Mouse (Mus musculus) kidney, adult 9 months (tissue): Measurements from ENCODE around the gene Mtss1l.
A peak's percentile ranks its signal among the peaks of the same experiment; 100 is the strongest.

ENCODE experiments used
- DNase-seq: peaks from one replicate; pipeline ENCODE4 v3.0.0; 2022

Gene Mtss1l

DNA sequence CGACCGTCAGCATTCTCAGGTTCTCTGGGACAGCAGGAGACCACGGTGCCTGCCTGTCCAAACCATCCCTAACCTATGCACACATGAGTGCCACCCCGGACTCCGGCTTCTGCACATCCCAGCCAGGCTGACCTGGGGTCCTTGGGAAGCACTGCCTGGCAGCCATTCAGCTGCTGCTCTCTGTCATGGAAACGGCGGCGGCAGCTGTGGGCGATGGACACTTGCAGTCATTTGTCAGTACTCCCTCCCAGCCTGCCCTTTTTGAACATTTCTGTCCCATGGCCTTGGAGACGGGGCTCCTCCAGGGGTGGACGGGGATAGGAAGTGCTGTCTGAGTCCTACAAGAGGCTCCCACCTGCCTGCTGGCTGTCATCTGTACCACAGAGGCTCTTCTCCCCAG, 12.8 kb upstream of the Mtss1l start:
- DNase-seq: no peak

DNA sequence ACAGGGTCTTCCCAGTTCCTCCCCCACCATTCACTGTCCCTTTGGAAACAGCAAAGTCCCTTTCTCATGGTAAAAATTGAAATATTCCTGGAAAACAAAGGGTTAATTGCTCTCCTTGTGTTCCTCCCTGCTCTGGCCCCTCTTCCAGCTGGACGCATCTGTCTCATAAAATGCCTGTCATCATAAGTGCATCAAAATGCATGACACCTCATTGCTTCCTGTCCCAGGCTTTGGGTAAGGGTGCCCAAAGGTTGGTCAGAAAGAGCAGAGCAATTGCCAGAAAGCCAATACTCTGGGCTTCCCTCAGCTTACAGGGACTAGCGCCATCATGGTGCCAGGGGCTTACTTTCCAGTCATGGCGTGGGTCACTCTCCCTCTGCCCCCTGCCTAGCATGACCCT, 10.7 kb upstream of the Mtss1l start:
- no peak for DNase-seq

DNA sequence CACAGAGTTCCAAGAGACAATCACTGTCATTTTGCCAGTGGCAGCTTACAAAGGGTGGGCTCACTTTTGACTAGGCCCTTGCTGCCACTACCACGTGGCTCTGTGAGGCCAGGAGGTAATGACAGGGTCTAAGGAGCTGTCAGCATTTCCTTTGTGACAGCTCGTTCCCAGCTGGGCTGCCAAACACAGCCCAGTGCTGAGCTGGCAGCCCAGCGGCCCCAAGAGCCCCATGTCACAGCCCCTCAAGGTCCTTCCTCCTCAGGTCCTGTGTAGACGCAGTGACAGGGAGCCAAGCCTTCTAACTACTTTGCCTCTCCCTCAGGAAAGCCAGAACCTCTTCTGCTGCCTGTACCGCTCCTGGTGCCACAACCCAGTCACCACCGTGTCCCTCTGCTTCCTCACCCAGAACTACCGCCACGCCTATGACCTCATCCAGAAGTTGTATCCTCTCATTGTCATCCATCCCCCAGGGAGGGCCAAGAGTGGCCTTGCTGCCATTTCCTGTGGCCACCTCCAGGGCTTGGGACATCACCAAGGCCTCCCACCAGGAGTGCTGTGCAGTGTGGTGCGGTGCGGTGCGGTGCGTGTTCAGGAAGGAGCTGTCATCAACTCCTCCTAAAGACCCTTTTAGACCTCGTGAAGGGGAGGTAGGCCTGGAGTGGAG, 9.9 kb upstream of the Mtss1l start:
- DNase-seq: peak; percentile 66

DNA sequence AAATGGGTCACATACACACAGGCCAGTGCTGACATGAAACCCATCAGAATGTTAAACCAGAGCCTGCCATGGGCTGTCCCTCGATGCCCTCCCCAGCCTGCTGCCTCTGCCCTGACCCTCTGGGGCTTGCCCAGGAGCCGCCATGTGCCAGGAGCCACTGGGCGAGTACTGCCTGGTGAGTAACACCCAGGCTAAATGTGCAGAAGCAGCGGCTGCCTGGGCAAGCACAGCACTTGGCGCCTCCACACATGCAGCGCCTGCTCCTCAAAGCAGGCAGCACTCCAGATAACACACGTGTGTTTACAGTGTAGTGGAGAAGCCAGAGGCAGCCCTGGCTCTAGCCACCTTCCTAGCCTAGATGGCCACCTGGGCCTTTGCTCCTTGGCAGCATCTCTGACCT, 8.2 kb upstream of the Mtss1l start:
- DNase-seq: no peak

DNA sequence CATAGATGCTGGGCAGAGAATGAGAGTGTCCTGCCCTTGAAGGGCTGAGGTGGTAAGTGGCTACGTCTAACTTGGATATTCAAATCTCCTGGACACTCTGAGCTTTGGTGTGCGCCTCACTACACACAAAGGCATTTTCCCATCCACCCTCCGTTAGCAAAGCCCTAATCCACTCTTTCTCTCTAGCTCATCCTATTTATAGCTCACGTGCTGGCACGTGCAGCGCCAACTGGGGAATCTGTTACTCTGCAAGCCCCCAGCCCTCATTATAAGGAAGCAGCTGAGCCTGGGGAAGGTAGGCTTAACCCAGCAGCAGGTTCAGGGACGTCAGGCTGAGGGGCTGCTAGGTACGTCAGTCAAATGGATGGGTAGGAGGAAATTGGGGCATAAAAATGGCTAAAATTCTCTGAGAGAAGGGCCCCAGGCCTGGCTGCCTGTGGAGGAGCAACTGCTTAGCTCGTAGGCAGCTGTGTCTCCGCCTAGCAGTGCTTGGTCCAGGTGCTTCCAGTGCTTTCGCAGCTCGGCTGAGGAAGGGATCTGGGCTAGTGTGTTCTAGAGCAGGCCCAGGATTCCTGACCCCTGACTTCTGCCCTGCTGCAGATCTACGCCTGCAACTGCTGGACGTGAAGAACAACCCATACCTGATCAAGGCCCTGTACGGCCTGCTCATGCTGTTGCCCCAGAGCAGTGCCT, 6.3 kb upstream of the Mtss1l start:
- DNase-seq: no peak

DNA sequence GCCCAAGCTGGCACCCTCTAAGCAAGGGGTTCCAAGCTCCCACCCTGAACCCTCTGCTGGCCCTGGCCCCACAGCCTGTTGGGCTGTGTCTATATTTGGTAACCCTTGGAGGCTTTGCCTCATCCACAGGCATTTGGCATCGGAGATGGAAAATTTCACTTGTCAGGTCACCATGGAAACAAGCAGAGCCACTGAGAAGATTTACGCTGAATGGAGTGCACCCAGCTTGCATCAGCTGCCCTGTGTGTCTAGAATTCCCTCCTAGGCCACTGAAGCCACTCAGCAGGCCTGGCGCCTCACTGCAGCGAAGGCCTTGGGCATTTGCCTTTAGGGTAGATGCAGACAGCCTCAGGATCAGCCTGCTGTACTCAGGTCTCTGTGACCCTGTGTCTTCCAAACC, 5.2 kb upstream of the Mtss1l start:
- peak; percentile 61 for DNase-seq

DNA sequence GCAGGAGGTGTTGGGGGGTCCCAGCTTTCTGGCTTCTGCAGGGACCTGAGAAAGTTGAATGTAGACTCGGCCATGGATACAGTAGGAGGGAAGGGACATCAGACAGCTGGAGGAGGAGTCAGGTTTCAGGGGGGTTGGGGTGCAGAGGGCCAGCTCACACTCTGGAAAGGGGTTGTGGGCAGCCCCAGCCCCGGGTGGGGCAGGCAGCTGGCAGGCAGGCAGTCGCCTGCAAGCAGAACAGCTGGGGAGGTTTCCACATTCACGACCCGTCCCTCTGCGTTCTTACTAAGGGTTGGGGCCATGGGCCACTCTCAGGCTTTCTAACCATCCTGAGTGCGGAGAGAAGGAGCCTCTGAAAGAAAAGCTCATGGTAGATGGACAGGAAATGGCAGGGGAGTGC, 4.1 kb upstream of the Mtss1l start:
- no peak for DNase-seq

DNA sequence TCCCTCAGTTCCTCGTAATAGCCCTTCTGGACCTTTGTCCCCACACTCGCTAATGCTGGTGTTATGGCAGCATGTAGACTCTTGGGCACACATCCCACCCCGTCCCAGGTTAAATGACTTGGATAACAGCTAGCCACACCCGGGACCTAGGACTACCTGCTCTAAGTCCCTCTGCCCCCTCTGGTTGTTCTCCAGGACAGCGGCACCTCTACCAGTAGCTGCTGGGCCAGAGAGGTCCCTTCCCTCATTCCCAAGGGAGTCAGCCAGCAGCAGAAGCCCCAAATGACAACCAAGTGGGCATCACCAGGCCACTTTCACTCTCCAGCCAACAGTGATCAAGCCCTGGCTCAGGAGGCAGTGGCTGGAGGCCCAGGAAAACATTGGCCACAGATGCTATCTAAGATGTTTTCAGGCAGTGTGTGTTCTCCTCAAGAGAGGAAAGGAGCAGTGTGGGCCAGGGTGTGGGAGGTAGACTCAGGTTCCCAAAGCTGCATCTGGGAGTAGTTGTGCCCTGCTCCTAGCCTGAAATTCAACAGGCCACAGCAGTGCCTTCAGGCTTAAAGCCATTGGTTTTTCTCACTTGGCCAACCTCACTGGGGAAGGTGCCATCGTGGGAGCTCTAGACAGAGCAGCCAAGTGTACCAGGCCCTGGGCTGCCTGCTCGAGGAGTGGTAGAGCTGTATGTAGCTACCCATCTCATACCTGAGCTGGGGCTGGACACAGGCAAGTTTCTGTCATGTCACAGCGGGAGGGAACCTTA, 2.9 kb upstream of the Mtss1l start:
- DNase-seq: no peak

DNA sequence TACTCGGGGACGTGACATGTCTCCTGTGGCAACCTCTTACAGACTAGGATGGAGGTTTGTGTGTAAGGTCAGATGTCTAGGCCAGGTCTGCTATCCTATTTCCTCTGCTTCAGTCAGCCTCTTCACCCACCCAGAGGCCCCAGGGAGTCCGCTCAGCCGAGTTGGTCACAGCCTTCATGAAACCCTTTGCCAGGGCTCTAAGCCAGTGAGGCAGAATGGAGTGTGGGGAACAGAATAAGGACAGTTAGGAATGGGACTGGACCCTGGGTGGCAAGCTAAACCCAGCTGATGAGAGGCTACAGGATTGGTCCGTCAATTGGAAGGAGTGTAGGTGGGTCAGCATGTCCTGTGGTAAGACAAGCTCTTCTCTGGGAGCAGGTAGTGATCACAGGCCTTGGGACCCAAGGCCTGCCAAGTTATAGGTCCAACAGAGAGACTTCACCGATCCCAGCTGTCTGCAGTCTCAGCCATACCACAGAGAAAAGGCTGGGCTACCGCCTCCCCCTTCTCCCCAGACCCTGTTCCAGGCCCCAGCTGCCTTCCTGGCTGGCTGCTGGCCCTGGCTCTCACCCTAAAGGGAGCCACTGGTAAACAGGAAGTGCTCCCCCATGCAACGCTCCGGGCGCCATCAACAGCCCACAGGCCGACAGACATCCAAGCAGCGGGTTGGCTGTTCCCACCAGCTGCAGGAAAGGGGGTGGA, 2.2 kb upstream of the Mtss1l start:
- DNase-seq: peak; percentile 58

DNA sequence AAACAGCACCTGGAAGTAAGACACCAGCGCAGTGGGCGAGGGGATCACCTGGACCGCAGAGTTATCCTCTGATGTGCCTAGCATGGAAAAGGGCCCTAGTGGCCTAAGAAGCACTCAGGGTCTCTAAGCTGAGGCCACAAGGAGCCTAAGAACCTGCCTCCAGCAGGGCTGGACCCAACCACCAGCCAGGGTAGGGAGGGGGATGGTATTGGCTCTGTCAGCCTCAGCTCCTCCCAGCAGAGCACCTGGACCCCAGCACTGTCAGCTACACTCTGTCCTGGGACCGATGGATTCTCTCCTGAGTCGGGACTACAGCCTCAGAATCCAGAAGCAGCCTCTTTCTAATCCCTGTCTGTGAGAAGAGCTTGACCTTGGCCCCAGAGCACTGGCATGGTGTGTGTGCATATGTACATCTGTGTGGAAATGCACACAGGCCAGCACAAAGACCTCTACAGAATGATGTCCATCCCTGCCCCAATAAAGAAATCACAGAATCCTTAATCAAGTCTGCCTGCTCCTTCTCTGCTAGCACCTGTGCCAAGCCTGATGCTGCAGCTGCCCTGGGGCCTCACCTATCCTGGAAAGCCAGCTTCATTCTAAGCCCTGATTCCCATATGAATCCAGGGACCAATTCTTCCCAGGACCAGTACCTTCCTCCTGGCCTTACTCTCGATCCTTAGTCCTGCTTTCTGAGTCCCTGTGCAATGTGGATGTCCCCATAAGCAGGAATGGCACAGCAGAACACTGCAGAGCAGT, 1.2 kb upstream of the Mtss1l start:
- DNase-seq: no peak

DNA sequence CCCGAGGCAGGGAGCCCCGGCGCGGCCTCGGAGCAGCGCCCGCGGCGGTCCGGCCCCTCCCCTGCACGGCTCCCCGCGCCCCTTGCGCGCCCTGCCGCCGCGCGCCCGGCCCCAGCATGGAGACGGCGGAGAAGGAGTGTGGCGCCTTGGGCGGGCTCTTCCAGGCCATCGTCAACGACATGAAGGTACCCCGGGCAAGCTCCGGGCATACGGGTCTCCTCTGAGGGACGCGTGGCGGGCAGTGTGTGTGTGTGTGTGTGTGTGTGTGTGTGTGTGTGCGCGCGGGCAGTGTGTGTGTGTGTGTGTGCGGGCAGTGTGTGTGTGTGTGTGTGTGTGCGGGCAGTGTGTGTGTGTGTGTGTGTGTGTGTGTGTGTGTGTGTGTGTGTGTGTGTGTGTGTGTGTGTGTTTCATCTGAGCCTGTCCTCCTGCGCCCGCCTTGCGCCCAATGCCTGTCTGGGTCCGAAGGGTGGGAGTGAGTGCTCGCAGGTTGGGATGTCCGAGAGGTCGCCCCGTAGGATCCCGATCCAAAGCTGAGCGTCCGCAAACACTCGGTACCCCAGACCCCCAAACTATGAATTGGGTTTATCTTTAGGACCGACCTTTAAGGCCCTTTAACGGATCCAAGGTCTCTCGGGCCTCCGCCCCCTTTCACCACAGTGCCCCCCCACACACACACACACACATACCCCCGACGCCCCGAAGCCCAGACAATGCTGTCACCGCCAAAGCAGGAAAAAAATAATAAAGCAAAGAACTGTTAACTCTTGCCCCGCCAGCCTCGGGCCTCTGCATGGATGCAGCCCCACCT, 534 bp downstream of the Mtss1l start:
- DNase-seq: peak; percentile 33

DNA sequence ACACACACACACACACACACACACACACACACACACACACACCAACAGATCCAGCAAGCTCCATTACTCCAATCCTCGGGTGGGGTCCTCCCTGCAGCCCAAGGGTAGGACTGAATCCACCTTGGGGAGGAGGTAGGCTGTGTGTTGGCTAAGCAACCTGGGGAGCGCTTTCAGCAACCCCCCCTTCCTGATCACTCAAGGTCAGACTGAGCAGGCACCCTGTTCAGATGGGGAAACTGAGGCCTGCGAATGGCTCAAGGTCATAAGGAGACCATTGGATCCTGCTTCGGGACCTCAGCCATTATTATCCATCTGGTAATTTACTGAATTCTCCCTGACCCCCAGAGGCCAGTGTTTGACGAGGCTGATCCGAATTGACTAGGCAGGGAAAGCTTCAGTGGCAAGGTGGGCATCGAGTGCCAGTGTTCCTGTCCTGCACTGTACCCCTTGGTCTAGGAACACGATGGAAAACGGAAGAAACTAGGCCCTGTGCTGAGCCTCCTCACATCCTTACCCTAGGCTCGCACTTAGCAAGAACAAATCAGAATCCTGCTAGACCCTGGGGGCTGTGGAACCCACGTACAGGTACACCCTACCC, 1.2 kb downstream of the Mtss1l start:
- no peak for DNase-seq

DNA sequence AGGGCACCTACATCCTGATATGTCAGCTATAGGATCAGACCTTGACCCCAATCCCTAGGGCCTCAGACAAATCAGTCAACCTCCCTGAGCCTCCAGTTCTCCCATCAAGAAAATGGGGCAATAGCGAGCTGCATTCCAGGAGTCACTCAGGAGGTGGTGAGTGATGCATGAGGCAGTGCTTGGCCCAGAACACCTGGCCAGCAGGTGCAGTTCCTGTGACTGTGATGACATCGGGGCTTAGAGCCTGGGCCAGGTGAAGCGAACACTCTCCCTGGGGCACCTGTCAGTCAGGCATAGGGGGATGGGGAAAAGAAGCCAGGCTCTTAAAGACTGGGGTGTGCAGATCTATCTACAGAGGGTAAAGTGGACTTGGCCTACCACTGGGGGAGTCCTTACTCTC, 3.2 kb downstream of the Mtss1l start:
- no peak for DNase-seq

DNA sequence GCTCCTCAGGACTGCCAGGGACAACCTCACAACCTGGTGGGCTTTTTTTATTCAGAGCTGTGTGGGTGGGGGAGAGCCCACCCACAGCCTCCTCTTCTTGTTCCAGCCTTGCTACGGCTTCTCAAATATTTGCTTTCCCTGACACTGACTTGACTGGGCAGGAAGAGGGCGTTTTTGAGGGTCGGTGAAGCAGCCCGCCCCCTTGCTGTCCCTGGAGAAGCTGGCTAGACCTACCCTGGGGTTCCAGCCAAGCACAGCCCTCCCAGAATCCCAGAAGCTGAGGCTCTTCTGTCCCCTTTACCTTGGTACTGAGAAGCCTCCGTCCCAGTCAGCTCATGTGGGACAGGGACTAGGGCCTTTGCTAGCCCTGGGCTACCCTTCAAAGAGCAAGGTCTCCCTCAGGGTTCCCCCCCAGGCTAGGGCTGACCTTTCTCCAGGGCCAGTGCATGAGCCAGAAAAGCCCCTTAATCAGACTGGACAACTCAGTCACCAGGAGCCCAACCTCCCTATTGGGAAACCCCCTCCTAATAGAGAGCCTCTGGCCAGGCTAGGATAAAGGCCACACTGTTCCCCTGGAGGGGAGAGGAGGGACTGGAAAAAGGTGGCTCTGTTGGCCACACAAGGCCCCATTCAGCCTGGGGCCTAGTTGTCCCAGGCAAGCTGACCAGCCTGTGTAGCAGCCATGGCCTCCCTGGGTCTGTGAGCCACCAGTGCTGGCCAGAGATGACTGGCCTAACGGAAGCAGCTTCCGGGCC, 4.0 kb downstream of the Mtss1l start:
- DNase-seq: no peak

DNA sequence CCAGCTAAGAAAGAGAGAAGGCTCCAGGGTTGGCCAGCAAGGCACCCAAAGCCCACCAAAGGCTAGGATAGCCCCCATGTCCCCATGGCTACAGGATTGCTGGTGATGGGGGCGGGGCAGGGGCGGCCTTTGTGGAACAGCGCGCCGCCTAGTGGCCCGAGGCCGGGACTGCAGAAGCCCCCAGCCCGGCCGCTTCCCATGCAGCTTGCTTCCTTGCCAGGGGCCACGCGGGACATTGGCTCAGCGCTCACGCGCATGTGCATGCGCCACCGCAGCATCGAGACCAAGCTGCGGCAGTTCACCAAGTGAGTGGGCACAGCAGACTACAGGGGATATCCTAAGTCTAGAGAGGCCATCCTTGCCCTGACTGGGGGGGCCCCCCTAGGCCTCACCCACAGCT, 5.6 kb downstream of the Mtss1l start:
- DNase-seq: peak; percentile 41

DNA sequence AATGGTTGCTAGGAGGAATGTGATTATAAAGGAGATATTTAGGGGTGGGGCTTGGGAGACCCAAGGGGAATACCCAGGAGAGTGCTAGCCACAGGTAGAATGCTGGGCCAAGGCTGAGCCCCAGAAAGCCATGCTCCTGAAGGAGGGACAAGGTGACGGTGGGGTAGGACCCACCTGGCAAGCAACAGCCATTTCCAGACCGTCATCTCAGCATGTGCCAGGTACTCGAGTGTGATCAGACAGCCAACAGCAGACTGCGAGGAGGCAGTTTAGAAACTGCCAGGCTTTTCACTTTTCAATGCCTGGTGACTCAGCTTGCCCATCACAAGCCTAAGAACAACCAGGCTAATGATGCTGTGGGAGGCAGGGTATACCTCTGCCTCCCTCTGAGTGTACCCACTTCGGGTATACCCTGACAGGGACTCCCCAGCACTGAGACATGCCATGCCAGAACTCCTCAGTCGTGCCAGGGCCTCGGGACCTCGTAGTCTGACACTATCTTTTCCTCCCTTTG, 10.1 kb downstream of the Mtss1l start:
- no peak for DNase-seq

DNA sequence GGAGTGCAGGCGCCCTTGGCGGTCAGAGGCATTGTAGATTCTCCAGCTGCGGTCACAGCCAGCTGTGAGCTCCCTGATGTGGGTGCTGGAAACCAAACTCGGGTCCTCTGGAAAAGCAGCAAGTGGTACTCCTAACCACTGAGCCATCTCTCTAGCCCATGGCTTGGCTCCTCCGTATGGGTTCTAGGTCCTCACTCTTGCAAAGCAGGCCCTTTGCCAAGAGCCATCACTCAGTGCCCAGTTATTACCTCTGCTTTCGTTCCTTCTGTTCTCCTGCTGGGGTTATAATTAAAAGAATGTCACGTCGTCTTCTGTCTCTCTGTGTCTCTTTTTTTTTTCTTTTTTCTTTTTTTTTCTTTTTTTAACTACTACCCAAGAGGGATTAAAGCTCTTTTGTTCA, 11.8 kb downstream of the Mtss1l start:
- DNase-seq: no peak

DNA sequence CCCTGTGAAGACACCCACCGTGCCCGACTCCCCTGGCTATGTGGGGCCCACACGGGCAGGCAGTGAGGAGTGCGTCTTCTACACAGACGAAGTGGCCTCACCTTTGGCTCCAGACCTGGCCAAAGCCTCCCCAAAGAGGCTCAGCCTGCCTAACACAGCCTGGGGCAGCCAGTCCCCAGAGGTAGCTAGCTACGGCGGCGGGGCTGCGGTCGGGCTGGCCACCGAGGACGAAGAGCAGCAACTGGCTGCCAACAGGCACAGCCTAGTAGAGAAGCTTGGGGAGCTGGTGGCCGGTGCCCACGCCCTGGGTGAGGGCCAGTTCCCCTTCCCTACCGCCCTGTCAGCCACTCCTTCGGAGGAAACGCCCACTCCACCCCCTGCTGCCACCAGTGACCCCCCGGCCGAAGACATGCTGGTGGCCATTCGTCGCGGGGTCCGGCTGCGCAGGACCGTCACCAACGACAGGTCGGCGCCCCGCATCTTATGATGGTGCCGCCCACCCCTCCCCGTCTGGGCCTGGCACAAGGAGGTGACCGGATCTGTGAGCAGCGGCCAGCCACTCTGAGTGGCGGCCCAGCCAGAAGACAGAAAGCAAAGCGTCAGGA, 17.4 kb downstream of the Mtss1l start:
- no peak for DNase-seq

DNA sequence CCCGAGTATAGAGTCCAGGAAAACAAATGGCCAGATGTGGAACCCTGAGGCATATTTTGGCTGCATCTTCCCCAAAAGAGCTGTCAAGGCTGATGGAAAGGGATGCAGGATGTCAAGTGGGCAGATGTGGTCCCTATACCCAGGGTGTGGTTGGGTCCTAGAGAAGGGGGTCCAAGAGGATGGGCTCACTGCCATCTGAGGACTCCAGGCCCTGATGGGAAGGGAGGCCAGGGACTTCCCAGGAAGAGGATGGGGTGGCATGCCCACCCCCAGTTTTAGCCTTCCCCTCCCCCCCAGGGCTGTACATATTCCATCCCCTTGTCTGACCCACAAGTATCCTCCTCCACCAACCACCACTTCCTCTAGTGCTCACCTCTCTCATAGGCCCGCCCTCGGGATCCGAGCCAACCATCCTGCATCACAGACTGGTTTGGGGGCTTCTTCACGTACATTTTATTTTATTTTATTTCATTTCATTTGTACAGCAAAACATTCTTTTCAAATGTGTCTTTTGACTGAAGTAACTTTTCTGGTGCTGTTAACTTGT, 19.4 kb downstream of the Mtss1l start:
- DNase-seq: no peak
